Mouse (Mus musculus) heart, adult 9 months (tissue): Measurements from ENCODE around the gene Zbtb34.

ENCODE experiments used
- DNase-seq, 2 experiments: peaks; one replicate each; pipeline ENCODE4 v3.0.0; 2022; ENCODE audit warnings: low spot score in 2 of 2

The Zbtb34 gene

DNA sequence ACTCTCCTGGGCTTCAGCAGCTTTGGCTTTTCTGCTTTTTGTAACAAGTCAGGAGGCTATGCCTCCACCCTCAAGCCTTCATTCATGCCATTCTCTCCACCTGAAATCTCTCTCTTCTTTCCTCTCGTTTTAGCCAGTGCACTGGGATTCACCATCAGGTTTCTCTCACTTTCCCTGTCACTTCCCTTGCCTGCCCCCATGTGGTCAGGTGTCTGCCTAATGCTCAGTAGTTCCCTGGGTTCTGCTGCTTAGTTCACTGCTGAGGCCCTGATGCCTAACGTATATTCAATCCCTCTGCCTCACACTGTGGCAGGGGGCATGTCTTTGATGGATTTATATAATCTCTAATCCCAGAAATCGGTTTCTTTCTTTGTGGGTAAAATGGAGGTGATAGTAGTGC lies 29.9 kb downstream of the Zbtb34 start:
- DNase-seq = no peak

- no peak for DNase-seq
Observed at GRCm38 (mm10) chr2:33400541-33400940, 30.6 kb downstream of the Zbtb34 start.

- no peak for DNase-seq
Observed at GRCm38 (mm10) chr2:33399091-33399490, 32.0 kb downstream of the Zbtb34 start.

GRCm38 (mm10) chr2:33397036-33397435 lies 34.1 kb downstream of the Zbtb34 start:
- DNase-seq = no peak

DNA sequence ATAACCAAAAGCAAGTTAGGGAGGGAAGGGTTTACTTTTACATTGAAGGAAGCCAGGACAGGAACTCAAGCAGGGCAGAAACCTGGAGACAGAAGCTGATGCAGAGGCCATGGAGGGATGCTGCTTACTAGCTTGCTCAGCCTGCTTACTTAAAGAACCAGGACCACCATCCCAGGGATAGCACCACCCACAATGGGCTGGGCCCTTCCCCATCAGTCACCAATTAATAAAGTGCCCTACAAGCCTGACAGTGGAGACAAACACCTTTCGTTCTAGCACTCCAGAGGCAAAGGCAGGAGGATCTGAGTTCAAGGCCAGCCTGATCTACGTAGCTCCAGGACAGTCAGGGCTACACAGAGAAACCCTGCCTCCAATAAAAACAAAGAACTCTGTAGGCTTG lies 36.1 kb downstream of the Zbtb34 start:
- no peak for DNase-seq

DNA sequence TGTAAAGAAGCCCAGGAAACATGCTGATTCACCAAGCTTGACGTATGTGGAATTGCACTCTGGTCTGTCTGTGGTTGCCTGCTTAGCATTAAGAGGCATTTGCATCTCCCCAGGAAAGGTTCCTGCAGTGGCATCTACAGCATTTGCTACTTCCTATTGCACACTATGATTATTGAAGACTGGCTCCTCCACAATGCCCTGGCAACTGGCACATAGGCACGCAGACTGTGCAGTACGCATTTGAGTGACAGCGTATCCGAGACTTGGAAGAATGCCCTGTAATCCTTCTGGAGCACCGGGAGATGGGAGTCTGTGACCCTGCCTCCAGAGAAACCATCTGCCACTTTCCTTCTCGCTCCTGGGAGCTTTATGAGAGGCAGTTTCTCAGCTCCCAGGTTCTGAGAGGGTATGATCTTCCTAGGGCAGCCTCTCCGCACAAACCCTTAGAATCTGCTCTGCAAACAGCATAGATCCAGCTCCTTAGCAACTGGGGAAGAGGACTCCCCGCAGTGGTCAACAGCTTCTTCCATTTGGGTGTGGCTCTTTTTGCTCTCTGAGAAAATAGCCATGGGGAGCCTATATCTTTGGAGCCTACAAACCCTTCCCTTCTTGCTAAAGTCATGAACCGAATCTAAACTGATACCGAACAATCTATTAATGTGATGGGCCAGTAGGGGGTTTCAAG lies 37.0 kb downstream of the Zbtb34 start:
- no peak for DNase-seq

DNA sequence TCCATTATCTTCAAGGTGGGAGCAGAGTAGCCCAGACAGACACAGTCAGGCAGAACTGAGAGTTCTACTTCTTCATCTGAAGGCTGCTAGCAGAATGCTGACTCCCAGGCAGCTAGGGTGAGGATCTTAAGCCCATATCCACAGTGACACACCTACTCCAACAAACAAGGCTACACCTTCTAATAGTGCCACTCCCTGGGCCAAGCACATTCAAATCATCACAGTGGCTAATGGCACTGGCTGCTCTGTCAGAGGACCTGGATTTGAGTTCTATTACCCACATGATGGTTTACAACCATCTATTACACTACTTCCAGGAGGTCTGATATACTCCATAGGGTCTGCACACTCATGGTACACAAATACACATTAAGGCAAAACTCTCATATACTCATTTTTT lies 38.1 kb downstream of the Zbtb34 start:
- DNase-seq = no peak

- no peak for DNase-seq
Observed at GRCm38 (mm10) chr2:33371648-33372408, 59.3 kb downstream of the Zbtb34 start.

- peak; percentile 97 for DNase-seq
Observed at GRCm38 (mm10) chr2:33370777-33371647, 60.1 kb downstream of the Zbtb34 start, which contains the start of gene Ralgps1. TSS of gene Ralgps1 (minus strand) at chr2:33371486.

GRCm38 (mm10) chr2:33370276-33370776 lies 60.8 kb downstream of the Zbtb34 start:
- no peak for DNase-seq

- no peak for DNase-seq
Observed at GRCm38 (mm10) chr2:33369453-33369852, 61.7 kb downstream of the Zbtb34 start.

- no peak for DNase-seq
Observed at GRCm38 (mm10) chr2:33368486-33368885, 62.6 kb downstream of the Zbtb34 start.

- peak; percentile 53 to 57 for DNase-seq
Observed at GRCm38 (mm10) chr2:33365703-33366471, 65.2 kb downstream of the Zbtb34 start.

DNA sequence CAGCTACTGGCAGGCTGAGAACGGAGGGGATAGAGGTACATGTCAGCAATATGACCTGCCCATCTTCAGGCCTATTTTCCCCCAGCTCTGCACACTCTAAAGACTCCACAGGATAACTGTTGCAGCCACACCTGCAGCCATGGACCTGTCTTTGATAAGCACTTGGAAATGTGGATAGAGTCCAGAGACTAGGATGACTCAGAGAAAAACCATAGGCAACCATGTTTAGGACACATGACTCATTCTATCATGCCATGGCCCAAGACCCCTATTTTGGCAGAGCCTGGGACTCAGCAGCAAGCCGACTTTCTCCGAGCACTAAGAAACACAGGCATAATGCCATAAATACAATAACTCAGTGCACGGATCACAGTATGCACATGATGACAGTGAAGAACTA lies 66.5 kb downstream of the Zbtb34 start:
- no peak for DNase-seq

DNA sequence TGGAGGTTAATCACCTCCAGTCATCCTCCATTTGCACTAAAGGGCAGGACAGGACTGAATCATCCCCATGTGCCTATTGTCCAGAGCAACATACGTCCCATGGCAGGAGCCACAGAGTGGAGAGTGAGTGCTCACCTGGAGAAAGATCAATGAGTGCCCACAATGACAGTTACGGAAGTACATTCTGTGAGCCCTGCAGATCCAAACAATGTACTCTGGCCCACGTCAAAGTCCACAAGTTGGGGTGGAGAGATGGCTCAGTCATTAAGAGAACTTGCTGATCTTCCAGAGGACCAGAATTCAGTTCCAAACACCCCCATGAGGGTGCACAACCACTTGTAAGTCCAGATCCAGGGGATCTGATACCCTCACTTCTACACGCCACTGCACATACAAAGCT lies 67.2 kb downstream of the Zbtb34 start:
- no peak for DNase-seq

DNA sequence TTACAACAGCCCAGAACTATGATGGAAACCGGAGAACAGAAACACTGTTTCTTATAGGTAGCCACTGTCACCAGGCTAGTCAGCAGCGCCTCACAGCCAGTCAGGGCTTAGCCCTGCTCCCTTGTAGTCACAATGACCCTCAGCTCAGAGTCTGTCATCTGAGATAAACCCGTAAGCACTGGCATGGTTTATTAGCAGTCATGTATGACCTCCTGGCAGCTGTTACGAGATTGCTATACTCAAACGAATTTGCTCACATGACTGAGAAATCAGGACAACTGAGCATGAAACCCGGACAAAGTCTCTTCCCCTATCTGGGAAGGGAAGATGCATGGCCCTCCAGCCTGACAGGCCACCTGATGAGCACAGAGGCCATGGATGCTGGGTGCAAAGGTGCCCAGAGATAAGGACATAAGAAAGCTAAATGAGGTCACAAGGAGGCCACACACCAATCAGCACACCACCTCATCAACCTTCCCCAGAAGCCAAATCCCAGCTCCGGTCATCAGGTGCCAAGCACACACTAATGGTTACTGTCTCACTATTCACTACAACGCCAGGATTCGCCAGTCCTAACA lies 69.9 kb downstream of the Zbtb34 start:
- DNase-seq = no peak

GRCm38 (mm10) chr2:33360564-33360963 lies 70.6 kb downstream of the Zbtb34 start:
- no peak for DNase-seq

GRCm38 (mm10) chr2:33359184-33359583 lies 71.9 kb downstream of the Zbtb34 start:
- DNase-seq = no peak

GRCm38 (mm10) chr2:33357250-33357838 lies 73.8 kb downstream of the Zbtb34 start:
- DNase-seq = no peak
